Mouse (Mus musculus) R1 (cell line): ENCODE data around the gene Rps2.

ENCODE experiments used
- DNase-seq: peaks from one replicate; pipeline ENCODE4 v3.0.0-alpha.2; 2018; ENCODE audit warnings: low read depth, low spot score

Rps2 gene

DNA sequence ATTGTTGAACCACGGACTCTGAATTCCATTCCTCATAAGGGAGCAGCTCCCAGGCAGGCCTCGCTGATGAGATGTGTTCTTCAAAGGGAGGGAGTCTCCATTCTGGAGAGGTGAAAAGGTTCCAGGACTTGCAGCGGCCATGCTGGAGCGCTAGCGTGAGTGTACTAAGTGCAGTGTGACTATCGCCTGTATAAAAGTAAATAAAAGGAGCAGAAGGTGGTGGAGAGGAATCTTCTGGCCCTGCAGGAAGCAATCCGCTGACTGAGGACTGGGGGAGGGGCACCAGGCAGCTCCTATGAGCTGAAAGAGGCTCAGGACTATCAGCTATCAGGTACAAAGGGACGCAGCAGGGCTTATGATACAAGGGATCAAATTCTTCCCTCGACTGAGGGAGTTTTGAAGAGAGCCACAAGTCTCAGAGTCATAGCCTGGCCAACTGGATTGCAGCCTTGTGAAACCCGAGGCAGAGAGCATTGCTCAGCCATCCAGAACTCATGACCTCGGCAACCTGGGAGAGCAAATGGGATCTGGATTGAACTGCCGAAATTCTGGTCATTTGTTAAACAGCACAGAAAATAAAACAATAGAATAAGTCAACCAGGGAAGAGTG, 48.5 kb downstream of the Rps2 start:
- peak; percentile 37 for DNase-seq

DNA sequence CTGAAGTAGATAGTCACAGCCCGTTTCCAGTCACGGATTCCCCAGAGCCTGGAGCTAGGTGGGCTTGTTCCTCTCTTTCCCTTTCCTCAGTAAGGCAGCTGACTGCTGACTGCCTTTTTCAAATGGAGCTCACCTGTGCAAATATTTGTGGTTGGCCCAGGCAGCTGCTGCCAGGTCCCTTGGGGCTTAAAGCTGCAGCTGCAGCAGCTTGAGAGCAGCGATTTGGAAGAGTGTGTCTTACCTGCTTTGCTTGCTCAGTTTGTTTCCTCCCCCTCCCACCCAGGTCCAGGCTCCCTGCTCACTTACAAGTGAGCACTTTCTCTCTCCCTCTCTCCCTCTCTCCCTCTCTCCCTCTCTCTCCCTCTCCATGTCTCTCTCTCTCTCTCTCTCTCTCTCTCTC, 51.2 kb downstream of the Rps2 start:
- no peak for DNase-seq
